Mouse (Mus musculus) forebrain, embryonic 15.5 days (tissue): ENCODE results near the gene Cldn34b1. TPM values are rescaled to one million over a fixed set of nuclear protein-coding genes. Genes with fewer than 3 reads are reported as not detected.
"Not testable (repeated sequence)": the region's sequence is repeated elsewhere in the genome, so short reads cannot be mapped to it uniquely, and the experiment has no call there.

Source experiments
- ATAC-seq: fragments of 200-750 bp; cut with Nextera tagmentation; replicated peaks from 2 replicates; pipeline ENCODE4 v1.8.0; 2017; ENCODE audit warnings: mild to moderate bottlenecking, moderate TSS enrichment, moderate library complexity
- H3K27ac ChIP-seq: fragments of 300-500 bp; sonication (generic); replicated peaks from 2 replicates; pipeline ENCODE4 v1.5.1; 2015; ENCODE audit warnings: mild to moderate bottlenecking, inconsistent platforms
- H3K27me3 ChIP-seq: fragments of 300-500 bp; sonication (generic); 2 replicates; pipeline ENCODE4 v1.6.1; 2015; ENCODE audit warnings: inconsistent platforms
- H3K36me3 ChIP-seq: fragments of 300-500 bp; sonication (generic); 2 replicates; pipeline ENCODE4 v1.6.1; 2015; ENCODE audit warnings: mild to moderate bottlenecking, inconsistent platforms
- H3K4me1 ChIP-seq: fragments of 300-500 bp; sonication (generic); 2 replicates; pipeline ENCODE4 v1.6.1; 2015; ENCODE audit warnings: inconsistent platforms
- H3K4me2 ChIP-seq: fragments of 300-500 bp; sonication (generic); replicated peaks from 2 replicates; pipeline ENCODE4 v1.6.1; 2015; ENCODE audit warnings: mild to moderate bottlenecking, inconsistent platforms
- H3K4me3 ChIP-seq: fragments of 300-500 bp; sonication (generic); 2 replicates; pipeline ENCODE4 v1.5.1; 2015; ENCODE audit warnings: mild to moderate bottlenecking, inconsistent platforms
- H3K9ac ChIP-seq: fragments of 300-500 bp; sonication (generic); replicated peaks from 2 replicates; pipeline ENCODE4 v1.6.1; 2015; ENCODE audit warnings: mild to moderate bottlenecking, inconsistent platforms
- H3K9me3 ChIP-seq: fragments of 300-500 bp; sonication (generic); 2 replicates; pipeline ENCODE4 v1.6.1; 2016; ENCODE audit warnings: inconsistent platforms
- WGBS: fragments of 180-500 bp; shearing (Covaris S2); methylation state at CpG from one replicate; pipeline ENCODE4 v1.1.7; 2015; ENCODE audit warnings: mixed read lengths; 5-methylcytosine and 5-hydroxymethylcytosine counted together
- polyA plus RNA-seq: library from polyadenylated mRNA; unstranded; fragments of >200 nt; fragmentation: Nextera tagmentation; extraction: Ambion mirVana; gene quantifications from 2 replicates; pipeline ENCODE4 v1.2.1, GENCODE M21; 2015

The Cldn34b1 gene
- not detected in 2 replicates for polyA plus RNA-seq

DNA sequence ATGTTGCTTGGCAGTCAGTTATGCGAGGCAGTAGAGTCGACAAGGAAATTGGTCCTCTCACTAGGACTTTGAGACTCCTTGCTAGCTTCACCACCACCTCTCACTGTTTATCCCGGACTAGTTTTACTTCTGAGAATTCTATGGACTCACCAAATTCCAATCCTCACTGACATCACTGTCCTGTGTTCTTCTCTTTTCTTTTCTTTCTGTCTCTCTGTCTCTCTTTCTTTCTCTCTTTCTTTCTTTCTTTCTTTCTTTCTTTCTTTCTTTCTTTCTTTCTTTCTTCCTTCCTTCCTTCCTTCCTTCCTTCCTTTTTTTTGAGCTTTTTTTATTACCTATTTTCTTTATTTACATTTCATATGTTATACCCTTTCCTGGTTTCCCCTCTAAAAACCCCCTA lies at the start of gene Cldn34b1:
Gene Cldn34b1, minus strand, starts transcription at position 101 of the 400 bp plus-strand sequence.
- 92% methylated on average over 3 of the region's 3 CpGs for WGBS
- H3K27ac ChIP-seq, H3K27me3 ChIP-seq, H3K4me2 ChIP-seq, H3K4me1 ChIP-seq, ATAC-seq, H3K36me3 ChIP-seq, H3K9ac ChIP-seq, H3K4me3 ChIP-seq, H3K9me3 ChIP-seq: not testable (repeated sequence)

DNA sequence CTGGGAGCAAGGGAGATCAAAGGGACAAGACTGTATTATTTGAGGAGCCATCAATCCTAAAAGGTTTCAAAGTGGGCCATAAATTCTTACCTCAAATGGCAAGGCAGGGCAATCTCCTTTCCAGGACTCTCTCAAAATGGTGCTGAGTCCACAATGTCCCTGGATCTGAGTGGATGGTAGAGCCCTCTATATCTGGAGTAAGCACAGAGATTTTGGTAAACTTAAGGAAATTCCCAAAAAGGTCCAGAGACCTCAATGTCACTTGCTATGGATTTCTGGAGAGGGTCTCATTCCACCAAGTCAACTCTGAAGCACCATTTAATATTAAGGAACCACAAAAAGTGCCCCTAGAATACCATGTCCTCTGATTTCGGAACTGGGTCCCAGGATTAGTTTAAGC lies 45.8 kb upstream of the Cldn34b1 start, which contains the start of gene Magea6:
Gene Magea6, minus strand, starts transcription at position 101 of the 400 bp plus-strand sequence.
- H3K27me3 ChIP-seq, H3K4me1 ChIP-seq, H3K27ac ChIP-seq, H3K4me3 ChIP-seq, ATAC-seq, H3K9me3 ChIP-seq, H3K36me3 ChIP-seq, H3K9ac ChIP-seq, H3K4me2 ChIP-seq: not testable (repeated sequence)
- 71% methylated on average over 1 of the region's 1 CpGs for WGBS

Other genes with a start within 250 kb of the Cldn34b1 start
- gene Magea6, start 45.7 kb upstream of the Cldn34b1 start, polyA plus RNA-seq = not detected in 2 replicates
- not detected in 2 replicates for gene Magea3, start 59.2 kb upstream of the Cldn34b1 start, polyA plus RNA-seq
- not detected in 2 replicates for gene Magea8, start 105.6 kb upstream of the Cldn34b1 start, polyA plus RNA-seq
- gene Magea5, start 172.9 kb upstream of the Cldn34b1 start, polyA plus RNA-seq = not detected in 2 replicates
- not detected in 2 replicates for gene Magea1, start 199.5 kb upstream of the Cldn34b1 start, polyA plus RNA-seq
- not detected in 2 replicates for gene Magea2, start 203.4 kb upstream of the Cldn34b1 start, polyA plus RNA-seq
- gene Cldn34b2, start 238.1 kb upstream of the Cldn34b1 start, polyA plus RNA-seq = not detected in 2 replicates